Mouse (Mus musculus) left cerebral cortex, adult 8-10 months (tissue): ENCODE data around the gene Pou2f1. TPM values are rescaled to one million over a fixed set of nuclear protein-coding genes. Genes with fewer than 3 reads are reported as not detected.

ENCODE experiments used
- DNase-seq, 2 experiments: peaks; one replicate each; pipeline ENCODE4 v3.0.0; 2022; ENCODE audit warnings: low spot score in 2 of 2
- total RNA-seq, 4 experiments: library from RNA; stranded (reverse); gene quantifications; 2 replicates each; pipeline ENCODE4 v1.2.4; 2022

Gene Pou2f1
- total RNA-seq = 10 to 100 TPM; 16.4 to 23.9 (median 19.0) TPM

DNA sequence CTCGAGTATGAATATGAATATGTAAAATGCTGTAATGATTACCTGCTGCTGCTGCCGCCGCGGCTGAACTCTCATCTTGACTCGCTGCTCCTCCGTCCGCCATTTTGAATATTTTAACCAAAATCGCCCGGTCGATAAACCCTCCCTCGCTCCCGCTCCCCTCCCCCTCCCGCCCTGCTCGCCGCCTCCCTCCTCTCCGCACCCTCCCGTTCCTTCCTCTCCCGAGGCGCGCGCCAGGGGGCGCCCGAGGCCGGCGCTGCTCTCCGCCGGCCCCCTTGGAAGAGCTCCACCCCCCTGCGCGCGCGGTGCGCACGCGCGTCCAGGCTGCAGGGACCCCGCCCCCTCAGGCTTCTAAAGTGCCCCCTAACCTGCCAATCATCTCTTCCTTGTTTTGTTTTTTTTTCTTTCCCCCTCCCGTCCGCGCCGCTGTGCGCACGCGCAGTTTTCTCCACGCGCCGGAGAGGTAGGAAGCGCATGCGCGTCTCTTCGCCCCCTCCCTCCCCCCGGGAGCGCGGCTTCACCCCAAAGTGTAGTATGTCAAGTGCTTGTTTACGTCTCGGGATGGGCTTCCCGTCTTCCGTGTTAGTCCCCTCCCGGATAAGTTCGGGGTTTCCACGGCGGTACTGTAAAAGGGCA is at the start of gene Pou2f1:
Gene Pou2f1, minus strand, starts transcription at position 159 of the 636 bp plus-strand sequence.
- peak; percentile 91 to 97 for DNase-seq

DNA sequence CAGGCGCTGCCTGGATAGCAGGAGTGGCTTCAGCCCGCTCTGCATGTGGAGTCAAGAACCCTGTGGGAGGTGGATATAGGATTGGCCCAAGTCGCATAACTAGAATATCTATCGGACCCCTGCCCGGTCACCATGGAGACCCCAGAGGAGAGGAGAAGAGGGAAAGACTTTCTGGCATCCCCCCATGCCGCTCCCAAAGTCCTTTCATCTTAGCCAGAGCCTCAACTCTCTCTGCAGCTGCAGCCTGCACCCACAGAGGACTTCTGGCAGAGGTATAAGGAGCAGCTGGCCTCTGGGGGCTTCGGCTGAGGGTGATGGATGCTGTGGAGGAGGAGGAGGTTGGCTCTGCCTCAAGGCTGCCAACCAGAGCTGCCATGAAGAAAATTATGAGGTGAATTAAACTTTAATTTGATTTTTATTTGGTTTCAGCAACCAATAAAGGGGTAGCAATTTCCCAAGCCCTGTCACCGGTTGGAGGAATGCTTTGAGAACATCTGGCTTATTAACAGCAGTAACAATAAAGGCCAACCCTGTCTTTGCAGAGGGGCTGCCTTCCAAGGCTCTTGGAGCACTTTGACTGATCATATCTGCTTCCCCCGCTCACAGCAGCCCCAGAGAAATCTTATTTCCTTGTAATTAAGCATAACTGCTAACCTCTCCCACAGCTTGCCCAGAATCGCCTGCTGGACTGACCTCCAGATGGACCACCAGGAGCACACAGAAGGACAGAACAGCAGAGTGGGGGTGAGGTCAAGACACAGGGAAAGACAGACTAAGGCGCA is 46.8 kb upstream of the Pou2f1 start:
- DNase-seq = no peak

DNA sequence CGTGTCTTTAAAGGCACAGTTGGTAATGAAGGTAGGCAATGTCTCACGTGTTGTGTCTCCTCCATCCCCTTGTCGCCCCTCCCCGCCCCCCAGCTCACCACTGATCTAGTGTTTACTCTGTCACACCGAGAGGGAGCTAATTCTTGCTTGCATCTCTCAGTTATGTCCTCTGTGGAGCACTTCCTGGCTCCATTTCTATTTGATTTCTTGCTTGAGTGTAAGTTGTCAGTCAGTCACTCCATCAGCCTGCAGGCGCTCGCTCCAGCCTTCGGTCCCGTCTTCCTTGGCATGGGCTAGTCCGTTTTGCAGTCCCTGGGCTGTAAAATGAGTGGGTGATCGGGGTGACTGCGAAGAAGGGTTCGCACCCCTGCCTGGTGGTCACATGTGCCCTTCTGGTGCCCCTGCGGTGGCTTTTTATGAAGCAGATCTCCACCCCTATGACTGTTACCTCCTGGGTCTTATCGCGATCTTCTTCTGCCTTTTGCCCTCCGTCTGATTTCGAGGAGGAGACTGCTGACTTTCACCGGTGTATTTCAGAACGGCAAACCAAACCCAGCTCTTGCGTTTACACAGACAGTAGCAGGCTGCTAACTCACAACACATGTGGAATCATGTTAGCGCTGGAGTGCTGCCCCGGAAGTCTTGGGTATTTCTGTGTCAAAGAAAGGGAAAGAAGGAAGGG is 45.9 kb upstream of the Pou2f1 start:
- no peak for DNase-seq

DNA sequence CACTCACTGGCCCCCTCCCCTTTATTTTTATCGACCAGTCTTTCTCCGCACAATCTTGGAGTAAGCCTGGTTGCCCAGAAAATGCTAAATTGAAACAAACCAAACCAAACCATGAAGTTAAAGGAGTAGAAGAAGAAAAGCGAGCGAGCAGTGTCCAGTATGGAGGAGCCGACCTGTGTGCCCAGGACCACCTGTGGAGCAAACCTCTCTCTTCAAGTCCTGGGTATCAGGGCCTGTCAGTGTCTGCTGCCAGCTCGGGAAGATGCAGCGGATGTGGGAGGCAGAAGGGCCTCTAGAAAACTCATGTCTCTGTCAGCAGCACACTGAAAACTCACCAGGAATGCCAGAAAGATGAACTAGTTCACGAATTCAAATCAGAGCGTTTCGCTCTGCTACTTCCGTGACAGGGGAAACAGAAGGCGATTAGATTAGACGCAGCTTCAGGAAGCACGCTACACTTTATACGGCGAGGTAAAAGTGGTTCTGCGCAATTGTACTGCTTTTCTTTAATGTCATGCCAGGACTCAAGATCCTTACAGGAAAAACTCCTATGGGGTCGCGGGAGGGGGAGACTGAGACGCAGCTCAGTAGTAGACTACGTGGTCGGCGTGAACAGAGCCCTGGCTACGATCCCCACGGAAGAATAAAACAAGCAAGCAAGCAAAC is 45.2 kb upstream of the Pou2f1 start:
- no peak for DNase-seq

DNA sequence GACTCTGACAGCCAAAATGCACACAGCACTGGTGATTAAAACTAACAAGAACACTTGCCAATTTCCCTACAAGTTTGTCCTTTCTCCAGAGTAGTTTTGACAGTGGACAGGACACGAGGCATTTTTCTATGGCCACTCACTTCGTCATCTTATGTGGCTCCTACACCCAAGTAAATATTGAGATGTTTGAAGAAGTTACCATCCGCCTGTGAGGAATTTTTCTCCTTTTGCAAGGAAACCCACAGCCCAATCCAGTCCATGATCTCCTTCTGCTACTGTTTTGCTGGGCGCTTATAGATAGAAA is 43.4 kb upstream of the Pou2f1 start:
- DNase-seq = no peak

DNA sequence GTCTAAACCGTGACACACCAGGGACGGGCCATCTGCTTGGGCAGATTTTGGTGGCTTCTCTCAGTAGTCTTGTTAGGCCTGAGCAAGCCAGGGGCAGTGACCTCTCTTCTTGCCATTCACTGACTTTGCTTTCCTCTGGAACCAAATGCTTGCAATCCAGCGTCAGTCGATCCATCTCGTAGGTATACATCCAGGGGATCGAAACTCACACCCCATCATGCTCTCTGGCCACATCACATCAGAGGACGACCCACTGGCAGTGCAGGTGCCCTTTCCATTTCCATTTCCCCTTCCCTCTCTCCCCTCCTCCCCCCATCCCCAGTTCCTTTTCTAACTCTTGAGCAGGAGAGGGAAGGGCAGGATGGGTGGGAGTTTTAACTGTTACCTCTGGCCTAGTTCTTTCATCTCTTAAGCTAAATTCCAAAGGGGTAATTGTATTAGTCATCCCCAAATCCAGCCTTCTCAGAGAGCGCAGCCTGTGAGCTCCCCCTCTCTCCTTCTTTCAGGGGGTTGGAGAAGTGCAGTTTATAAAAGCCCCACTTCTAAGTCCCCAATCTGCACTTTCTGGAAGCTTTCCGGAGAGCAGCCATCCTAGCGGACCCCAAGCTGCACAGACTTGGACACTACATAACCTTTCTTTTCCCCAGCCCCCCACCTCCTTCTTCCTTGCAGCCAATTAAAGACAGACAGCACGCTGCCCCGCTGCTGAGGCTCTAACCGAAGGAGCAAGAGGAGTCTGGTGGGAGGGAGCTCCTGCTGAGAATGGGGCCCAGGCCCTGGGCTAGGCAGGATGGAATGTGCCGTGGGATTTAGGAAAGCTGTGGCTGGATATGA is 42.8 kb upstream of the Pou2f1 start:
- no peak for DNase-seq

DNA sequence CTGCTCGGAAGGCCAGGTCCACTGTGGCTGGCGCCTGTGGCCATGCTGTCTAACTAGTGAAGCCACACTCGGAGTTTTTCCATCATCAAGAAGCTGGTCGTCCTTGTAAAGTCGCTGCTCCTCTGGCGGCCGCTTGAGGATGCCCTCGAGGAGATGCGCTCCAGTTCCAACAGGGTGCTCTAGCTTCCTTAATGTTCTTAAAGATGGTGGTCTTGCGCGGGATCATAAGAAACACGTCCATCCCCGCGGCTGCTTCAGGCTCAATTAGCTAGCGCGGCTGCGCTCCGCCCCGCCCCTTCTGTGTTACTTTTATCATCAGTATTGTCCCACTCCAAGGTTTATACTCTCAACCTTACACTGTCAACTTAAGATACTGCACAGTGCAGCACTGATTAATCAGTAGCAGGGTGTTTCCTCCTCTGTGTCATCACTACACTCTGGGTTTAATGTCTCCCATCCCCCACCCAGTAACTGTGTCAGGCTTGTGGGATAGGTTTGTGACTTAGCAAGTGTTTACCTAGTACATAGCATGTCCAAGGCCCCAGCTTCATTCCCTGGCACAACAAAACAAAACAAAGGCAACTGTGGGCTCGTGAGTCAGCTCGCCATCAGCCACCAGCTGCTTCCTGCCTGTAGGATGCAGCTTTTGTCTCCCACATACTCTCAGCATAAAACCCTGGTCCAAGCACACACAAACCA is 41.1 kb upstream of the Pou2f1 start:
- peak in 1 of 2 experiments; percentile 39 for DNase-seq

DNA sequence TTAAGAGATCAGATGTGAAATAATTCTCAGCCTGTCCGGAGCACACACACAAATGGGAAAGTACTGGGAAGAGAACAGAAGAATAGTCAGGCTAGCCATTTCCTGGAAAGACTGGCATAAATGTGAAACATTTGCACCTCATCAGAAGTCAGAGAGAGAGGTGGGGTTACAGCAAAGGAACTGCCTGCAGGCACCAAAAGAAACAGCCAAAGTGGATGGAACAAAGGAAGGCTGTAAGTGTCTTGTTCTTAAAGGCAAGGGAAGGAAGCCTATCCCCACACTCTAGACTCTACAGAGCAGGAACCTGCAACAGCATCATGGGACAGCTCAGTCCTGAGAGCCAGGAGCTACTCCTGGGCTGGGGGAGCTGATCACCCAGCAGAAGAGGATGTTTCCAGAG is 39.0 kb upstream of the Pou2f1 start:
- DNase-seq = no peak

DNA sequence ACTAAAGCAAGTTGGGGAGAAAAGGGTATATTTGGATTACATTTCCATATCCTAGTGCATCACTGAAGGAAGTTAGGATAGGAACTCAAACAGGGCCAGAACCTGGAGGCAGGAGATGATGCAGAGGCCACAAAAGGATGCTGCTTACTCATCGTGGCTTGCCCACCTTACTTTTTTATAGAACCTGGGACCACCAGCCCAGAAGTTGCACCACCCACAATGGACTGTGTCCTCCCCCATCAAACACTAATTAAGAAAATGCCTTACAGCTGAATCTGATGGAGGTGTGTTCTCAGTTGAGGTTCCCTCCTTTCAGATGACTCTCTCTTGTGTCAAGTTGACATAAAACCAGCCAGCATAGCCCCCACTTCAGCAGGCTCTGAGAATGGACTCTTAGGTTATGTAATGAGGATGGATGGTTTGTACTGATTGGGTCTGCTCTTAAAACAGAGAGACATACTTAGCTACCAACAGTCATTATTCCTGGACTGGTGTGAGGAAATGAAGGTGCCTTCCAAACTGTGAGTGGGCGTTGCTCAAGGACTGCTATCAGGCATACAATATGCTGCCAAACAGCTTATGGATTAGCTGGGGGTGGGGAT is 36.4 kb upstream of the Pou2f1 start:
- peak in 1 of 2 experiments; percentile 18 for DNase-seq

DNA sequence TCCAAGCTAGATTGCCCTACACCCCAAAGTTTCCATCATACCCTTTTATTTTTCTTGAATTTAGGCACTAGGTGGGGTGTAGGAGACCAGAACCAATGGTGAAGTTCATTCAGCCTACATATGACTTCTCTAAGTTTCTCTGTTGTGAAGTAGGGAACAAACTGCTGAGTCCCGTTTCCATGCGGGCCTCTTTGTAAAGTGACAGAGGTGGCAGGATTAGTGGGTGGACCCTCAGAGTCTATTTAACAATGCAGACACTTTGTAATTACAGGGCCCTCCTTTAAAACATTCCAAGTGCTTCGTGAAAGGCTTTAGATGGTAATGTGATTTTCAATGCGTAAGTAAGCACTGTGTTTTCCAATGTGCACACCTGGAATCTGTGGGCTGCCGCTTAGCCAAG is 32.6 kb upstream of the Pou2f1 start:
- no peak for DNase-seq

DNA sequence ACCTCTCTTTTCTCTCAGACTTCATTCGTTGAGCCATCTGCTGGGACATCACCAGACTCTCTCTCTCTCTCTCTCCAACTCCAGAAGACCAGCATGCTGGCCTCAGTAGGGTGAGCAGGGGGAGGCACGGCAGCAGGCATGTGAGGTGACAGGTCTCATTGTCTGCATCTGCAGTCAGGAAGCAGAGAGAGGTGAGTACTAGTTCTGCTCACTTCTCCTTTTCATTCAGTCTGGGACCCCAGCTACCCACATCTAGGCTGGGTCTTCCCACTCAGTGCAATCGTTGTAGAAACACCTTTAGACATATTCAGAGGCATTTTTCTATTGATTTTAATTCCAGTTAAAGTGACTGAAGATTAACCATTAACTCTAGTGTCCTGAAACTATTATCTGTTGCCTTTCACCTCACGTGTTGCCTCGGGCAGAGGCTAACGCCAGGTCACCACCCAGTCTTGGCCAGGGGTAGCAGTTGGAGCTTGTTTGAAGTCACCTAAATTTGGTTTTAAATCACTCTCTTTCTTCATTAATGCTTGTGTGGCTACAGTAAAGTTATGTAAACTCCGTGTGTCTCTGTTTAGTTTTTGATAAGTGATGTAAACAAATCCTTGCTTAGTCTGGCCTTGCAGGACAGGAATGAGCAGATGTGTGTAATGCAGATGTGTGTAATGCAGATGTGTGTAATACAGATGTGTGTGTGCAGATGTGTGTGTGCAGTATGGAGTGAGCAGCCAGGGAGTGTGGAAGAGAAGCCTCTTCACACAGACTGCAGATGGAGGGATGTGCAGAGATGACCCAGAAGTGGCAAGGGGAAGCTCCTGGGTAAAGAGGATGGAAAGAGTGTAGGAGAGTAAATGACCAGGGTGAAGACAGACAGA is 29.4 kb upstream of the Pou2f1 start:
- DNase-seq = no peak

DNA sequence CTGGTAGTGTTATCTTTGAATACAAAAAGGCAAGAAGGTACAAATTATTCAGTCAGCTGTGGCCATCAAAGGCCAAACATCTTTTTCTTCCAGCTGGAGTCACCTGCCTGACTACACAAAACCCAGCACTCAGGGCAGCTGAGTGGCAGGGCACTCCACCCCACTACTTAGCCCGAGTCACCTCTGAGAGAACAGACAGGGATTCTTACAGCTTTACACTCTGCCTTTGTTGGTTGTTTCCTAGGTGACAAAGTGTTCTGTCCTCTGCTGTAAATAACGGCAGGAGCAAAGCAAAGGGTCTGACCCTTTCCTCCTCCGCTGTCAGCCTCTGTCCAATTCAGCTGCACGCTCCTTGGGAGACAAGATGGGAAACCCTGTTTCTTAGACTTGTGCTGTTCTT is 21.5 kb upstream of the Pou2f1 start:
- DNase-seq = no peak

DNA sequence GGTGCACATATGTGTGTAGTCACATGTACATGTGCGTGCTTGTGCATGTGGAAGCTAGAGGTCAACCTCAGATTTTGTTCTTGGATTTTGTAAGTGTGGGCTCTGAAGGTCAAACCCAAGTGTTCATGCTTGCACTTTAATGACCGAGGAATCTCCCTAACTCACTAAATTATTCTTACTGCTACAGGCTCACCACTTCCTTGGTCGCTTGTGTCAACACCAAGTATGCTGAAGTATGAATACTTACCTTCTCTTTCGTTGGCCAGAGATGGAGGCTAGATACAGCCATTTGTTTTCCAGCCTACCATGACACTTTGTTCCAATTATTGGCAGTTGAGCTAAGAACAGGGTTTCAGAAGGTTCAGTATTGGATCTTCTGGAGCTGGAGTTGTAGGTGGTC is 14.7 kb upstream of the Pou2f1 start:
- DNase-seq = no peak

DNA sequence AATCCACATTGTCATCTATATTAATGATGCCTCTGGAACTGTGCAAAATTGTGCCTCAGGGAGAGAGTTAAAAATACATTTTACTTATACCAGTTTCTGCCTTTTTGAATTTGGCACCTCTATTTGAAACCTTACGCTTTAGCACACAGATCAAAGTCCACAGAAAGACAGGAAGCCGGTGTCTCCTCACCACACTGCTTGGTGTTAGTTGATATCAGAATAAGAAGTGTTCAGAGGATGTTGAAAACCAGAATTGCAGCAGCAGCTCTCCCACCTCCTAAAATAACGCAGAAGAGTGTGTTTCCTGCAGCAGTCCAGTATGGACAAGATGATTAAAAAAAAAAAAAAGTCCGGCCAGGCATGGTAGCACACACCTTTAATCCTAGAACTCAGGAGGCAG is 13.8 kb upstream of the Pou2f1 start:
- DNase-seq = no peak

DNA sequence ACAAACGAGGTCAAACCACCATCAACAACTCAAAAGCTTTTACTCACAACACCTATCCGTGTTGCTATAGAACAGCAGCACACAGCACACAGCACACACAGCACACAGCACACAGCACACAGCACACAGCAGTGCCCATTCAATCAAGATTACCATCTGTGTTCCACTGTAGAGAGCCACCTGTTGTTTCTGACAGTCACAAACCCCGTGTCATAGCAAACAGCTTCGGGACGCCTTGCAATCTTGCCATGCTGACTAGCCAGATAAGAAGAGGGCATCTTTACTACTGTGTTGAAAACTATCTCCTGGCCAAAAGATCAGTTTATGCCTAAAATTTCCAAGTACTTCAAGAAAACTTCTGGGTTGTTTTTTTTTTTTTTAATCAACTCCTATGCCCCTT is 12.1 kb upstream of the Pou2f1 start:
- no peak for DNase-seq

DNA sequence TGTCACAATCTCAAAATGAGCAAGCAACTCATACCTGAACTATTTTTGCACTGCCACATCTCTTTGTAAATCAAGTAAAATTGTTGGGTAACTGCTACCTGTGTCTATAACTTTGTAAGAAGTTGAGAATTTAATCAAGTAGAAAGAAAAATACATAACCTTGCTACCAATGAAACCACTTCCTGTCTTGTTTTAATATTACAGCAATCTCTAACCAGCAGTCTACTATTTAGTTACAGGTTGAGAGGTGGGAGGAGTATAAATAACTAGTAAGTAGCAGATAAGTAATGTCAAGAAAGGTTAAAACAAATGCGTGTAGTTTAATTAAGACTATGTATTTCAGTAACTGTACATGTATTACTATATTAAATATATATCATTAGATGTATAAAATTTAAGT is 7.6 kb upstream of the Pou2f1 start:
- DNase-seq = no peak

DNA sequence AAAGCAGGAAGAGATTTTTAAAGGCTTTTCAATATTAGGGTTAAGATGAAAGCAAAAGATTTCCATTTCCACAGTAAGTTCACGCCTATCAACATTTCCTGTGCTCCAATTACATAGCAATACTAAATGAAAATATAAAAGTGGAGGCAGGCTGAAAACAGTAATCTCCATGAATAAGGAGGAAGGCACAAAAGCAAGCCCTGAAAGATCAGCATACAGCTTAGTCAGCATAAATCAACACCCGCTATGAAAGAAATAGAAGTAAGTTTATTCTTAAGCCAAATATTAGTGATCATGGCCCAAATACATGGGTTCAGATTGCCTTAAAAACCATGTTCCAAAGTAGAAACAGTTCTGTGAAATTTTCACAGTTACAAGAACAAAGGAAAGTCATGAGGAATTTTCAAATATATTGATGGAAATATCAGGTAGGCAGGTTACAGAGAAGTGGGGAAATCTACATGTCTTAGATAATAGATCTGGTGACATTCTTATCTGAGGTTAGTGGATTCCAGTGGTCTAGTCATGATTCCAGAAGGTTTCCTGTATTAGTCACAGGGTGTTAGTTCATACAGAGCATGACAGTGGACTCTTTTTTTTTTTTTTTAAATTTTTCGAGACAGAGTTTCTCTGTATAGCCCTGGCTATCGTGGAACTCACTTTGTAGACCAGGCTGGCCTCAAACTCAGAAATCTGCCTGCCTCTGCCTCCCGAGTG is 6.3 kb upstream of the Pou2f1 start:
- no peak for DNase-seq

DNA sequence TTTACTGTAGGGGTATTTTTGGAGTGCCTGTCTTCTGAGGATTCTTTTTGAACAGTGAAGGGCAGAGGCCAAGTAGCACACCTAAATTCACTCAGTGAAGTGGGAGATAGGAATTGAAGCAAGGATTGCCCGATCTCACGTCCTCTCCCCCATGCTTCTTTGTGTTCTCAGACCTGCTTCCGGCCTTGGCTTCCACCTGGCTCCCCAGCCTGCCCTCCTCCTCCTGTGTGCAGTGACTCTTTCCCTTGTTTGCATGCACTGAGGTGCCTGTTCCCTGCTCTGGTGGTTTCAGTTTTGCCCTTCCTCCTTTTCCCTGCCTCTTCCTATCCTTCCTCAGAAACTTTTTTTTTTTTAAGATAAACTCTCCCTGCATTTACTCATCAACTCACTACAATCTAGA is 4.5 kb upstream of the Pou2f1 start:
- no peak for DNase-seq
